Mouse (Mus musculus): ENCODE measurements around the gene Gm6509.

The Gm6509 gene

GRCm38 (mm10) chr5:94623679-94624078 lies at the start of gene Gm6509:
Gm6509 (plus strand) TSS chr5:94623979.
- 90% methylated on average over 1 of the region's 2 CpGs for WGBS

GRCm38 (mm10) chr5:94616242-94616641 lies 7.5 kb upstream of the Gm6509 start, which contains the start of gene Gm3147:
Gm3147 (minus strand) TSS chr5:94616342.
- no CpG with 5 or more reads among the region's 1 CpGs for WGBS

GRCm38 (mm10) chr5:94648082-94648481 lies 24.3 kb downstream of the Gm6509 start, which contains the start of gene Gm6205:
Gm6205 (plus strand) TSS chr5:94648382.
- no CpG with 5 or more reads among the region's 2 CpGs for whole genome bisulfite sequencing
